ENCODE assay signal across 29 mouse cellular contexts in the genomic region with DNA sequence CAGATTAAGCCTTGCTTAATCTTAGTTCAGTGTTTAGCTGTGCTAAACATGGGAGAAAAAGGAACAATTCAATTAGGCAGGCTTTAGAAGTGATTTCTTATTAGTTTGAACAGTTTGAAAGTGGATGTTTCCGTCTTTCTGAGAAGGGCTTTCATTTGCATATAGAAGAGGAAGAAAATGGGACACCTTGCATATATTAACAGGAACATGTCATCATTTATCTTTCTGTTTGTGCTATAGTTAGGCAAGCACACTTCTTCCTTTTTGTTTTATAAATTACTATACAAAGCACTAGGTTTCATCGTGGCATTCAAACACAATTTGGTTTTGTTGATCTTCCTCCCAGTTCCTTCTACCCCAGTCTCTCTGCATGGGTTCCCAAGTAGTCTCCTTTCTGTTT. TPM values are rescaled to one million over a fixed set of nuclear protein-coding genes. Genes with fewer than 3 reads are reported as not detected.
A peak's percentile ranks its signal among the peaks of the same experiment; 100 is the strongest.
DNase-seq lines count a peak whose midpoint lies in the region; ATAC-seq and TF ChIP-seq lines count a peak whose summit lies in the region.
"Had no signal": no experiment of that assay in that cellular context is flagged by ENCODE, and none has a peak within 500 bp of the region (broad histone marks: within the 10 kb centered on the region; RNA-seq: fewer than 3 reads in every experiment).

No protein-coding gene starts in this region.

- no peaks in the 10 kb centered on the region for H3K36me3 ChIP-seq in macrophage (ENCODE audit: inconsistent target)
- H3K36me3 ChIP-seq in splenic B cell, adult 2 months (ENCODE audit: control insufficient read depth, insufficient read depth, low read length, poor library complexity, severe bottlenecking) = no peaks in the 10 kb centered on the region
- H3K36me3 ChIP-seq: forebrain, embryonic 15.5 days; hindbrain, embryonic 13.5 days; limb, embryonic 13.5 days; lung, embryonic 15.5 days; neural tube, embryonic 15.5 days had no signal

- no peak for TF ChIP-seq CTCF in gastrocnemius, adult 2 months (IDR thresholded peaks at IDR 0.05)

- WGBS in macrophage (ENCODE audit: missing documents) = 0% methylated on average over 2 of the region's 2 CpGs

- H3K27ac ChIP-seq in macrophage = peak overlapping the region; percentile 28
- no peak overlapping the region for H3K27ac ChIP-seq in gastrocnemius, adult 2 months
- H3K27ac ChIP-seq: embryonic facial prominence, embryonic 13.5 days; forebrain, embryonic 10.5 days; forebrain, embryonic 15.5 days; hindbrain, embryonic 13.5 days; kidney, postnatal 0 days; limb, embryonic 13.5 days; lung, embryonic 15.5 days; neural tube, embryonic 15.5 days had no signal

- no peak for DNase-seq in frontal cortex, postnatal 25 days (ENCODE audit: low spot score in 2 of 2)
- DNase-seq in splenic B cell, adult 2 months (ENCODE audit: low read depth, low spot score) = peak; percentile 44
- no peak for DNase-seq in adrenal gland, adult 8-10 months
- no peak for DNase-seq in gastrocnemius, postnatal 36 days
- no peak for DNase-seq in gastrocnemius, adult 2 months
- DNase-seq: adrenal gland, adult 2 months; cerebellum, adult 11 months; cerebellum, adult 9-10 months; cerebellum, postnatal 36 days; gastrocnemius, postnatal 10 days; heart, postnatal 4 days; kidney, adult 8-10 months; layer of hippocampus, adult 9-11 months; lung, postnatal 36 days; midbrain, embryonic 14.5 days; right cerebral cortex, adult 18-20 months; thymus, postnatal 25 days had no signal

- H3K79me2 ChIP-seq in macrophage (ENCODE audit: inconsistent target) = peaks cover 96% of the 10 kb centered on the region

- intact Hi-C loops in gastrocnemius, postnatal 36 days (cut with DNase I) = no loop called here
- intact Hi-C loops in gastrocnemius, adult 2 months (cut with DNase I) = no loop called here

- no peak overlapping the region for H3K4me3 ChIP-seq in macrophage (ENCODE audit: inconsistent target)
- no peak overlapping the region for H3K4me3 ChIP-seq in gastrocnemius, adult 2 months
- H3K4me3 ChIP-seq: embryonic facial prominence, embryonic 13.5 days; forebrain, embryonic 10.5 days; forebrain, embryonic 15.5 days; hindbrain, embryonic 13.5 days; limb, embryonic 13.5 days; lung, embryonic 15.5 days; neural tube, embryonic 15.5 days had no signal

- H3K27me3 ChIP-seq in splenic B cell, adult 2 months (ENCODE audit: control insufficient read depth, insufficient read depth, low read length, poor library complexity, severe bottlenecking) = no peaks in the 10 kb centered on the region
- H3K27me3 ChIP-seq: embryonic facial prominence, embryonic 13.5 days; forebrain, embryonic 15.5 days; hindbrain, embryonic 13.5 days; limb, embryonic 13.5 days; lung, embryonic 15.5 days; neural tube, embryonic 15.5 days had no signal

- ATAC-seq in frontal cortex, adult (ENCODE audit: low TSS enrichment) = 0 out of 2 replicates have a peak, but pooled peaks have one; percentile 19
- peak; percentile 10 for ATAC-seq in activated CD4-positive, CD25-positive, alpha-beta regulatory T cell, adult 4 months
- ATAC-seq: forebrain, embryonic 15.5 days; intestine, embryonic 16.5 days had no signal

RNA-seq across cellular contexts. Expression of gene Cyfip1, which starts 16.2 kb away (rescaled TPM):
- 10 to 100 TPM; 67.1 to 75.8 TPM for polyA plus RNA-seq in activated CD4-positive, CD25-positive, alpha-beta regulatory T cell, adult 4 months (2017; shearing (Covaris generic))
- total RNA-seq in macrophage (2018; cell fraction: chromatin; rRNA removed) = 100 to 1,000 TPM; 148 to 762 (median 285) TPM
- 100 to 1,000 TPM in 25 of 26 experiments, 10 to 100 TPM in 1; 99.8 to 224 (median 153) TPM for total RNA-seq in macrophage (2018; cell fraction: cytosol; rRNA removed)
- total RNA-seq in macrophage (2018; cell fraction: nucleus; rRNA removed) = 100 to 1,000 TPM; 116 to 365 (median 254) TPM
- 87.4 to 196 TPM (median 94.6 TPM) in 3 replicates for polyA plus RNA-seq in macrophage (2018)
- 10 to 100 TPM; 76.0 to 93.3 (median 80.9) TPM for total RNA-seq in adrenal gland, adult 8-10 months (2022)
- total RNA-seq in gastrocnemius, postnatal 36 days (2021) = 10 to 100 TPM; 19.7 to 21.4 TPM
- total RNA-seq in gastrocnemius, adult 2 months (2021) = 10 to 100 TPM; 18.6 to 27.2 TPM
